Mouse (Mus musculus) embryonic facial prominence, embryonic 10.5 days (tissue): ENCODE results near the gene Mtrf1l. TPM values are rescaled to one million over a fixed set of nuclear protein-coding genes. Genes with fewer than 3 reads are reported as not detected.

Source experiments
- DNase-seq: peaks from one replicate; pipeline ENCODE4 v3.0.0-alpha.2; 2017; ENCODE audit warnings: low spot score
- H3K27ac ChIP-seq: fragments of 300-500 bp; sonication (generic); replicated peaks from 2 replicates; pipeline ENCODE4 v1.5.1; 2016; ENCODE audit warnings: mild to moderate bottlenecking
- H3K27me3 ChIP-seq: fragments of 300-500 bp; sonication (generic); replicated peaks from 2 replicates; pipeline ENCODE4 v1.6.1; 2016; ENCODE audit warnings: low read depth, mild to moderate bottlenecking; ENCODE audit not compliant: poor library complexity, severe bottlenecking
- H3K36me3 ChIP-seq: fragments of 300-500 bp; sonication (generic); replicated peaks from 2 replicates; pipeline ENCODE4 v1.6.1; 2016; ENCODE audit warnings: mild to moderate bottlenecking, moderate library complexity
- H3K4me1 ChIP-seq: fragments of 300-500 bp; sonication (generic); 2 replicates; pipeline ENCODE4 v1.6.1; 2016
- H3K4me3 ChIP-seq: fragments of 300-500 bp; sonication (generic); 2 replicates; pipeline ENCODE4 v1.5.1; 2016; ENCODE audit warnings: mild to moderate bottlenecking, moderate library complexity
- H3K9me3 ChIP-seq: fragments of 300-500 bp; sonication (generic); 2 replicates; pipeline ENCODE4 v1.6.1; 2016; ENCODE audit warnings: mild to moderate bottlenecking
- WGBS: fragments of 180-500 bp; shearing (Covaris S2); methylation state at CpG from one replicate; pipeline ENCODE4 v1.1.7; 2016; 5-methylcytosine and 5-hydroxymethylcytosine counted together
- polyA plus RNA-seq: library from polyadenylated mRNA; unstranded; fragments of >200 nt; fragmentation: Nextera tagmentation; extraction: Ambion mirVana; gene quantifications from 2 replicates; pipeline ENCODE4 v1.2.1, GENCODE M21; 2016

Mtrf1l gene
- polyA plus RNA-seq, 1 experiment from 2014 or later = 13.0 TPM

- peak; percentile 35 for DNase-seq
- 2% methylated on average over 3 of the region's 3 CpGs for WGBS
- Histone ChIP-seq H3K27ac (peak overlapping the region; percentile 92), H3K27me3 (no peaks in the 10 kb centered on the region), H3K9me3 (no peaks in the 10 kb centered on the region), H3K4me3 (peak overlapping the region; percentile 88), H3K36me3 (peaks cover 19% of the 10 kb centered on the region), H3K4me1 (peaks cover 13% of the 10 kb centered on the region)
Measured at GRCm38 (mm10) chr10:5824779-5825178, 1.1 kb upstream of the Mtrf1l start.

GRCm38 (mm10) chr10:5823291-5823739 is 395 bp downstream of the Mtrf1l start:
- WGBS = under 1% methylated on average over 37 of the region's 37 CpGs
- no peaks in the 10 kb centered on the region for H3K9me3 ChIP-seq
- peak overlapping the region; percentile 92 for H3K27ac ChIP-seq
- peaks cover 13% of the 10 kb centered on the region for H3K4me1 ChIP-seq
- H3K27me3 ChIP-seq = no peaks in the 10 kb centered on the region
- DNase-seq = no peak
- peak overlapping the region; percentile 88 for H3K4me3 ChIP-seq
- peaks cover 33% of the 10 kb centered on the region for H3K36me3 ChIP-seq

- peaks cover 13% of the 10 kb centered on the region for H3K4me1 ChIP-seq
- no peaks in the 10 kb centered on the region for H3K27me3 ChIP-seq
- no peak overlapping the region for H3K27ac ChIP-seq
- H3K9me3 ChIP-seq = no peaks in the 10 kb centered on the region
- 93% methylated on average over 3 of the region's 3 CpGs for WGBS
- no peak overlapping the region for H3K4me3 ChIP-seq
- H3K36me3 ChIP-seq = peaks cover 78% of the 10 kb centered on the region
- DNase-seq = no peak
Measured at GRCm38 (mm10) chr10:5818772-5819171, 4.9 kb downstream of the Mtrf1l start.

- WGBS = 91% methylated on average over 2 of the region's 2 CpGs
- DNase-seq = no peak
- H3K4me1 ChIP-seq = no peaks in the 10 kb centered on the region
- no peaks in the 10 kb centered on the region for H3K27me3 ChIP-seq
- no peak overlapping the region for H3K27ac ChIP-seq
- no peaks in the 10 kb centered on the region for H3K9me3 ChIP-seq
- H3K36me3 ChIP-seq = peaks cover 93% of the 10 kb centered on the region
- no peak overlapping the region for H3K4me3 ChIP-seq
Measured at GRCm38 (mm10) chr10:5815968-5816367, 7.7 kb downstream of the Mtrf1l start.

- Histone ChIP-seq H3K4me3 (no peak overlapping the region), H3K27ac (no peak overlapping the region), H3K36me3 (peaks cover 74% of the 10 kb centered on the region), H3K9me3 (no peaks in the 10 kb centered on the region), H3K27me3 (no peaks in the 10 kb centered on the region), H3K4me1 (no peaks in the 10 kb centered on the region)
- no peak for DNase-seq
- WGBS = 93% methylated on average over 11 of the region's 11 CpGs
Measured at GRCm38 (mm10) chr10:5813724-5814123, 10.0 kb downstream of the Mtrf1l start.

GRCm38 (mm10) chr10:5807683-5808082 is 16.0 kb downstream of the Mtrf1l start:
- H3K9me3 ChIP-seq = no peaks in the 10 kb centered on the region
- peaks cover 11% of the 10 kb centered on the region for H3K4me1 ChIP-seq
- no peak overlapping the region for H3K27ac ChIP-seq
- no peak overlapping the region for H3K4me3 ChIP-seq
- H3K27me3 ChIP-seq = no peaks in the 10 kb centered on the region
- 85% methylated on average over 2 of the region's 2 CpGs for WGBS
- peaks cover 19% of the 10 kb centered on the region for H3K36me3 ChIP-seq
- DNase-seq = no peak

GRCm38 (mm10) chr10:5806996-5807395 is 16.7 kb downstream of the Mtrf1l start:
- Histone ChIP-seq H3K4me1 (peaks cover 18% of the 10 kb centered on the region), H3K4me3 (no peak overlapping the region), H3K36me3 (peaks cover 19% of the 10 kb centered on the region), H3K27ac (no peak overlapping the region), H3K27me3 (no peaks in the 10 kb centered on the region), H3K9me3 (no peaks in the 10 kb centered on the region)
- DNase-seq = no peak
- 80% methylated on average over 4 of the region's 4 CpGs for WGBS

GRCm38 (mm10) chr10:5806416-5806815 is 17.3 kb downstream of the Mtrf1l start:
- no peak for DNase-seq
- H3K27ac ChIP-seq = peak overlapping the region; percentile 92
- WGBS = 22% methylated on average over 8 of the region's 8 CpGs
- H3K4me3 ChIP-seq = peak overlapping the region; percentile 70
- H3K9me3 ChIP-seq = no peaks in the 10 kb centered on the region
- H3K27me3 ChIP-seq = no peaks in the 10 kb centered on the region
- H3K36me3 ChIP-seq = peaks cover 19% of the 10 kb centered on the region
- peaks cover 24% of the 10 kb centered on the region for H3K4me1 ChIP-seq

GRCm38 (mm10) chr10:5805731-5806307 is 17.9 kb downstream of the Mtrf1l start:
- no peaks in the 10 kb centered on the region for H3K27me3 ChIP-seq
- H3K4me1 ChIP-seq = peaks cover 24% of the 10 kb centered on the region
- peaks cover 23% of the 10 kb centered on the region for H3K36me3 ChIP-seq
- peak overlapping the region; percentile 70 for H3K4me3 ChIP-seq
- DNase-seq = peak; percentile 98
- peak overlapping the region; percentile 92 for H3K27ac ChIP-seq
- under 1% methylated on average over 43 of the region's 43 CpGs for WGBS
- H3K9me3 ChIP-seq = no peaks in the 10 kb centered on the region

- peak; percentile 99 for DNase-seq
- Histone ChIP-seq H3K27ac (peak within 1 kb of the TSS; percentile 92), H3K4me3 (peak within 1 kb of the TSS; percentile 70), H3K36me3 (peaks cover 28% of the 10 kb centered on the region), H3K4me1 (peaks cover 24% of the 10 kb centered on the region), H3K9me3 (no peaks in the 10 kb centered on the region), H3K27me3 (no peaks in the 10 kb centered on the region)
- WGBS = under 1% methylated on average over 42 of the region's 42 CpGs
Measured at GRCm38 (mm10) chr10:5805243-5805730, 18.4 kb downstream of the Mtrf1l start, which contains the start of gene Fbxo5. TSS of gene Fbxo5 (minus strand) at chr10:5805600.

GRCm38 (mm10) chr10:5804691-5805156 is 19.0 kb downstream of the Mtrf1l start:
- H3K27ac ChIP-seq = peak overlapping the region; percentile 92
- peak; percentile 75 for DNase-seq
- H3K4me1 ChIP-seq = peaks cover 24% of the 10 kb centered on the region
- no peaks in the 10 kb centered on the region for H3K9me3 ChIP-seq
- H3K27me3 ChIP-seq = no peaks in the 10 kb centered on the region
- under 1% methylated on average over 24 of the region's 24 CpGs for WGBS
- peak overlapping the region; percentile 70 for H3K4me3 ChIP-seq
- H3K36me3 ChIP-seq = peaks cover 34% of the 10 kb centered on the region

GRCm38 (mm10) chr10:5803739-5804138 is 20.0 kb downstream of the Mtrf1l start:
- Histone ChIP-seq H3K27ac (peak overlapping the region; percentile 92), H3K4me3 (peak overlapping the region; percentile 70), H3K9me3 (no peaks in the 10 kb centered on the region), H3K27me3 (no peaks in the 10 kb centered on the region), H3K36me3 (peaks cover 42% of the 10 kb centered on the region), H3K4me1 (peaks cover 24% of the 10 kb centered on the region)
- no peak for DNase-seq
- WGBS = 5% methylated on average over 1 of the region's 1 CpGs

GRCm38 (mm10) chr10:5802866-5803265 is 20.8 kb downstream of the Mtrf1l start:
- 35% methylated on average over 6 of the region's 6 CpGs for WGBS

More at GRCm38 (mm10) chr10:5802866-5803265, 20.8 kb downstream of the Mtrf1l start:
- Histone ChIP-seq H3K36me3 (peaks cover 51% of the 10 kb centered on the region), H3K4me3 (peak overlapping the region; percentile 70), H3K9me3 (no peaks in the 10 kb centered on the region), H3K27me3 (no peaks in the 10 kb centered on the region), H3K4me1 (peaks cover 24% of the 10 kb centered on the region), H3K27ac (no peak overlapping the region)
- DNase-seq = peak; percentile 29
